Mouse (Mus musculus) embryonic facial prominence, embryonic 11.5 days (tissue): ENCODE measurements around the gene Mif. TPM values are rescaled to one million over a fixed set of nuclear protein-coding genes. Genes with fewer than 3 reads are reported as not detected.
A peak's percentile ranks its signal among the peaks of the same experiment; 100 is the strongest.
"Not testable (repeated sequence)": the region's sequence is repeated elsewhere in the genome, so short reads cannot be mapped to it uniquely, and the experiment has no call there.

Experiments used
- ATAC-seq: fragments of 200-750 bp; cut with Nextera tagmentation; replicated peaks from 2 replicates; pipeline ENCODE4 v1.8.0; 2017; ENCODE audit warnings: low read depth; ENCODE audit not compliant: insufficient number of reproducible peaks, low FRiP score, low TSS enrichment
- DNase-seq: peaks from one replicate; pipeline ENCODE4 v3.0.0-alpha.2; 2015; ENCODE audit warnings: low spot score
- H3K27ac ChIP-seq: fragments of 300-500 bp; sonication (generic); replicated peaks from 2 replicates; pipeline ENCODE4 v1.5.1; 2014; ENCODE audit warnings: mild to moderate bottlenecking, low read depth, low read length, control low read depth
- H3K27me3 ChIP-seq: fragments of 300-500 bp; sonication (generic); 2 replicates; pipeline ENCODE4 v1.6.1; 2014; ENCODE audit warnings: mild to moderate bottlenecking, low read length, moderate library complexity, mixed read lengths; ENCODE audit not compliant: control insufficient read depth, insufficient read depth
- H3K36me3 ChIP-seq: fragments of 300-500 bp; sonication (generic); replicated peaks from 2 replicates; pipeline ENCODE4 v1.6.1; 2014; ENCODE audit warnings: low read depth, mild to moderate bottlenecking, low read length, moderate library complexity, mixed read lengths; ENCODE audit not compliant: control insufficient read depth, insufficient read depth
- H3K4me1 ChIP-seq: fragments of 300-500 bp; sonication (generic); 2 replicates; pipeline ENCODE4 v1.6.1; 2014; ENCODE audit warnings: low read length, mixed read lengths; ENCODE audit not compliant: control insufficient read depth, insufficient read depth
- H3K4me2 ChIP-seq: fragments of 300-500 bp; sonication (generic); 2 replicates; pipeline ENCODE4 v1.6.1; 2014; ENCODE audit warnings: low read depth, mild to moderate bottlenecking, control low read depth, low read length, moderate library complexity
- H3K4me3 ChIP-seq: fragments of 300-500 bp; sonication (generic); 2 replicates; pipeline ENCODE4 v1.5.1; 2014; ENCODE audit warnings: low read depth, low read length, control low read depth
- H3K9ac ChIP-seq: fragments of 300-500 bp; sonication (generic); replicated peaks from 2 replicates; pipeline ENCODE4 v1.6.1; 2014; ENCODE audit warnings: mild to moderate bottlenecking, control low read depth, low read length
- H3K9me3 ChIP-seq: fragments of 300-500 bp; sonication (generic); replicated peaks from 2 replicates; pipeline ENCODE4 v1.6.1; 2016; ENCODE audit warnings: mild to moderate bottlenecking, low read length, inconsistent platforms, mixed read lengths; ENCODE audit not compliant: control insufficient read depth
- WGBS: fragments of 180-500 bp; shearing (Covaris S2); extraction: QIAGEN DNeasy Blood & Tissue Kit; methylation state at CpG from one replicate; pipeline ENCODE4 v1.1.7; 2014; 5-methylcytosine and 5-hydroxymethylcytosine counted together
- polyA plus RNA-seq: library from polyadenylated mRNA; unstranded; fragments of >200 nt; fragmentation: Nextera tagmentation; extraction: Ambion mirVana; gene quantifications from 2 replicates; pipeline ENCODE4 v1.2.1, GENCODE M21; 2014

The Mif gene
- polyA plus RNA-seq: 1,991 and 2,343 TPM in 2 replicates

GRCm38 (mm10) chr10:75859786-75860470, at the start of gene Mif:
Mif (minus strand) TSS chr10:75860240.
- Histone ChIP-seq H3K9ac (peak within 1 kb of the TSS; percentile 83), H3K4me2 (peak within 1 kb of the TSS; percentile 68), H3K27ac (peak within 1 kb of the TSS; percentile 86), H3K4me3 (peak within 1 kb of the TSS; percentile 72)
- H3K9me3 ChIP-seq, H3K4me1 ChIP-seq, H3K27me3 ChIP-seq, H3K36me3 ChIP-seq: not testable (repeated sequence)
- ATAC-seq: peak; percentile 95
- WGBS: under 1% methylated on average over 33 of the region's 46 CpGs
- DNase-seq: peak; percentile 95

GRCm38 (mm10) chr10:75906882-75907281, 46.8 kb upstream of the Mif start:
- 97% methylated on average over 4 of the region's 4 CpGs for WGBS
- no peak overlapping the region for H3K9ac ChIP-seq
- no peak overlapping the region for H3K27ac ChIP-seq
- ATAC-seq (no peak), DNase-seq (no peak)
- H3K36me3 ChIP-seq: peaks cover 14% of the 10 kb centered on the region
- no peaks in the 10 kb centered on the region for H3K4me1 ChIP-seq
- H3K9me3 ChIP-seq: no peaks in the 10 kb centered on the region
- H3K27me3 ChIP-seq: no peaks in the 10 kb centered on the region
- H3K4me2 ChIP-seq: no peak overlapping the region
- H3K4me3 ChIP-seq: no peak overlapping the region

DNA sequence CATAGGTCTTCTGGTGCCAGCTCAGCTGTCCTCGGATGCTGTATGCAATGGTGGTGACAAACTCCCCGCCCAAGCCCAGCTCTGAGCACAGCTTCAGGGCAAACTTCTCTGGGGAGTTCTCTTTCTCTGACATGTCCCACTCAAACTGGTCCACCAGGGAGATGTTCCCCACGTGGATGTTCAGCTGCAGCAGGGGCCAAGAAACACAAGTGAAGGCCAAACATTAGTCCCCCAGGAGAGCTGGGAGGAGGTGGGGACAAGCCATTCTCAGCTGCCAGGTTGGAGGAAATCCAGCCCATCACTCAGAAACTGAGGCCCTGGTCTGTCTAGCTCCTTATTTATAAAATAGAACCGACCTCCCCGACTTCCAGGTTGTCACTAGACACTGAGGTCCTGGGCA, 44.4 kb upstream of the Mif start:
- H3K4me3 ChIP-seq: no peak overlapping the region

GRCm38 (mm10) chr10:75898846-75899245, 38.8 kb upstream of the Mif start:
- H3K9ac ChIP-seq: no peak overlapping the region
- H3K27me3 ChIP-seq: no peaks in the 10 kb centered on the region
- no peak overlapping the region for H3K4me2 ChIP-seq
- H3K9me3 ChIP-seq: no peaks in the 10 kb centered on the region
- H3K36me3 ChIP-seq: peaks cover 20% of the 10 kb centered on the region
- WGBS: 84% methylated on average over 3 of the region's 3 CpGs
- no peaks in the 10 kb centered on the region for H3K4me1 ChIP-seq
- ATAC-seq (no peak), DNase-seq (no peak)
- no peak overlapping the region for H3K4me3 ChIP-seq
- no peak overlapping the region for H3K27ac ChIP-seq

More for the DNA sequence above, 44.4 kb upstream of the Mif start:
- Histone ChIP-seq H3K4me1 (no peaks in the 10 kb centered on the region), H3K9me3 (no peaks in the 10 kb centered on the region), H3K36me3 (peaks cover 13% of the 10 kb centered on the region), H3K9ac (no peak overlapping the region), H3K4me2 (no peak overlapping the region), H3K27me3 (no peaks in the 10 kb centered on the region), H3K27ac (no peak overlapping the region)
- no peak for DNase-seq
- no peak for ATAC-seq
- 90% methylated on average over 5 of the region's 5 CpGs for WGBS

DNA sequence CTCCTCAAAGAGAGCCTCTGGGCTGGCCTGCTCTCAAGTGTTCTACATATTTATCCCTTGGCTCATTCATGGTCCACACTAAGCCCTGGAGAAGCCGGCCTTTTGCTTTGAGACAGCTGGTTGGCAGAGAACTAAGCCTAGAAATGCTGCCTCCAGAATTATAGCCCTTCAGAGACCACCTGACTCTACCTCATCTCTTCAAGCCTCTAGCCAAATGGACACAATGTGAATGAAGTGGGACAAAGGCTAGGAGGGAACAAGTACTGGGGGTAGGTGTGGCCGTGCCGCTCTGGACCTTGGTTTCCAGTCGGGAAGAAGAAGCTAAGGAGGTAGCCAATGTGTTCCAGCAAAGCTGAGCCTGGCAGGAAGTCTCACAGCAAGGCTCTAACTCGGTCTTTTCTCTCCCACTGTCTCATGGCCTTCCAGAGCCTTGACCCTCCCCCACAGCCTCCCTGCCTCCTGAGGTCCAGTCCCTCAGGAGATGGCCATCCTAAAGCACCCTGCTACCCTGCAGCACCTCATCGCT, 38.1 kb upstream of the Mif start:
- peaks cover 13% of the 10 kb centered on the region for H3K36me3 ChIP-seq
- H3K9me3 ChIP-seq: no peaks in the 10 kb centered on the region
- H3K4me2 ChIP-seq: no peak overlapping the region
- no peak overlapping the region for H3K9ac ChIP-seq
- no peaks in the 10 kb centered on the region for H3K4me1 ChIP-seq
- no peaks in the 10 kb centered on the region for H3K27me3 ChIP-seq
- WGBS: 78% methylated on average over 6 of the region's 6 CpGs
- H3K27ac ChIP-seq: no peak overlapping the region
- H3K4me3 ChIP-seq: no peak overlapping the region
- DNase-seq: no peak
- no peak for ATAC-seq

GRCm38 (mm10) chr10:75897373-75897772, 37.3 kb upstream of the Mif start:
- ATAC-seq: no peak
- no peak overlapping the region for H3K4me2 ChIP-seq

DNA sequence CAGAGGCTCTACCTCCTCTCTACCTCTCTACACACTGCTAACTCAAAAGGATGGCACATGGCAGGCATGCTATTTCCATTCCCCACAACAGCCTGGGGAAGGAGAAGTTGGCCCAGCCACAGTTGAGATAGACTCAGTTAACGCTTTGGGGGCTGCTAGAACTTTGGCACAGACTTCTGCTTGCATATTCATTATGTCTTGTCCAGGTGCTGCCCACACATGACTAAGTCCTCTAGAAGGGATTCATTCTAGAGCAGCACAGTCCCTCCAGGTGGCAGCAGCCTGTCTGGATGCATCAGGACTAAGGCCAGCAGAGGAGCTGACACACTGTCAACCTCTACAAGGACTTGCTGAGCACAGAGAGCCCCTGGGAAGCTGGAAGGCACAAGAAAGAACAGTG, 36.2 kb upstream of the Mif start:
- Histone ChIP-seq H3K4me2 (no peak overlapping the region), H3K4me3 (no peak overlapping the region), H3K9me3 (no peaks in the 10 kb centered on the region), H3K36me3 (peaks cover 9% of the 10 kb centered on the region), H3K27ac (no peak overlapping the region), H3K4me1 (no peaks in the 10 kb centered on the region), H3K27me3 (no peaks in the 10 kb centered on the region), H3K9ac (no peak overlapping the region)
- ATAC-seq (no peak), DNase-seq (no peak)
- WGBS: 86% methylated on average over 1 of the region's 1 CpGs

More at GRCm38 (mm10) chr10:75897373-75897772, 37.3 kb upstream of the Mif start:
- no peak overlapping the region for H3K9ac ChIP-seq
- no peaks in the 10 kb centered on the region for H3K27me3 ChIP-seq
- 42% methylated on average over 6 of the region's 6 CpGs for WGBS
- H3K9me3 ChIP-seq: no peaks in the 10 kb centered on the region
- peak; percentile 79 for DNase-seq
- H3K4me1 ChIP-seq: no peaks in the 10 kb centered on the region
- H3K36me3 ChIP-seq: peaks cover 10% of the 10 kb centered on the region
- H3K4me3 ChIP-seq: no peak overlapping the region
- no peak overlapping the region for H3K27ac ChIP-seq

GRCm38 (mm10) chr10:75895730-75896129, 35.7 kb upstream of the Mif start:
- peaks cover 9% of the 10 kb centered on the region for H3K36me3 ChIP-seq
- no peaks in the 10 kb centered on the region for H3K9me3 ChIP-seq
- H3K27me3 ChIP-seq: no peaks in the 10 kb centered on the region
- H3K9ac ChIP-seq: no peak overlapping the region
- DNase-seq: no peak
- no peak for ATAC-seq
- 87% methylated on average over 5 of the region's 5 CpGs for WGBS
- H3K4me3 ChIP-seq: no peak overlapping the region
- no peaks in the 10 kb centered on the region for H3K4me1 ChIP-seq
- no peak overlapping the region for H3K4me2 ChIP-seq
- H3K27ac ChIP-seq: no peak overlapping the region
